Mouse (Mus musculus) Patski (cell line): ENCODE results near the gene Tmeff2. TPM values are rescaled to one million over a fixed set of nuclear protein-coding genes. Genes with fewer than 3 reads are reported as not detected.

Source experiments
- ATAC-seq: fragments of 100-300 bp; one replicate; pipeline ENCODE4 v1.8.0; 2021
- CTCF ChIA-PET: fragments of 350-600 bp; sonication (Branson Sonifier 250); formaldehyde crosslinking; loops from one replicate; lab custom pipeline; 2022; ENCODE audit warnings: inconsistent platforms; lab: Charles Lee
- POLR2A ChIA-PET: fragments of 350-600 bp; sonication (Branson Sonifier 250); formaldehyde crosslinking; loops from one replicate; lab custom pipeline; 2022; ENCODE audit warnings: antibody characterized with exemption, inconsistent platforms; lab: Charles Lee
- DNase-seq: peaks from one replicate; pipeline ENCODE4 v3.0.0-alpha.2; 2011; ENCODE audit warnings: low read depth, low spot score
- H3K27me3 ChIP-seq: fragments of 371-371 bp; one replicate; pipeline ENCODE4 v1.5.1; 2021
- CTCF ChIP-seq: fragments of 100-300 bp; IDR thresholded peaks from one replicate; pipeline ENCODE4 v1.5.1; 2021
- in situ Hi-C: fragments of 300-500 bp; cut with MboI; formaldehyde crosslinking; loops from 3 replicates; pipeline ENCODE4 v1.11.1; 2018; ENCODE audit warnings: low pct_unique_long_range_greater_than_20kb, mixed read lengths
- polyA plus RNA-seq: library from polyadenylated mRNA; unstranded; gene quantifications from one replicate; pipeline ENCODE4 v1.2.3, GENCODE M21; 2021

The Tmeff2 gene
- polyA plus RNA-seq, 1 experiment from 2014 or later = 0.12 TPM

DNA sequence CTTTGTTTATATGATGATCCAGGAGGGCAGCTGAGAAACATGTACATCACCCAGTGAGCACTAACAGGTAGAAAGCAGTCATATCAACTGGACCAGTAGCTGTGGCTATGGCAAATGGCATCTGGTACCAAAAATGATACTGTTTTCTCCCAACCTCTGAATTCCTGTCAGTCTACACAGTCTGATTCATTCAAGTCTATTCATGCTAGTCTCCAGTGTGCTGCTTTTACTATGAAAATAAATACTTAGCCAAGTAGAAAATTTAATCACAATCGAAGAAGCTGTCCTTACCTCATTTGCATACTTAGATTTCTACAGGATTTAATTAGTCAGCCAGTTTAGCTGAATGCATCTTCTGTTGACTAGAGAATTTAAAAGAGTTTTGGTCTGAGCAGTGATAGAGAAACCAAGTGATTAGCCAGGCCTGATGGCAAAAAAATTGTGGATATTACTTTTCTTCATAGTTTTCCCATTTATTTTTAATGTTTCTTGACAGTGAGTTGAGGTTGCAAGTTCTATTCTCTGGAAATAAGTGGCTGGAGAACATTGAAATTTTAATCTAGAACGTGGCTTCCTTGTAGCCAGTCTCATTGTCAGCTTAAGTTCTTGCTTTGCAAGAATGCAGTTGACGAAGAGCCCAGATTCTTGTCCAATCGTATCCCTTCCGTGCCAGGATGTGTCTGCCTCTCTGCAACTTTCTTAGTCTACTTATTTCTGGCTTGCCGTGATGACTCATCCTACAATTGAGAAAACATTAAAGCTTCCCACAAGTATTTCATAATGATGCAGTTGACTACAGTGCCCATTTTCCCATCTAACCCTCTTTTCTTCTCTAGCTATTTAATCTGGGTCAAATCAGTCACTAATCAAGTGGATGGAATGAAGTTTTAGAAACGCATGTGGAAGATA is 39.9 kb downstream of the Tmeff2 start:
- CTCF ChIA-PET = interaction anchor here (0.9 to 1.6 kb wide), 3 partner anchors 14 to 343 kb away, joined by 3 to 5 read pairs (median 3); no protein-coding TSS in a partner anchor
- TF ChIP-seq CTCF = no peak
- DNase-seq (no peak), ATAC-seq (peak; percentile 60)
- POLR2A ChIA-PET = no interaction called here
- in situ Hi-C loops = no loop called here
- peaks cover 23% of the 10 kb centered on the region for H3K27me3 ChIP-seq

DNA sequence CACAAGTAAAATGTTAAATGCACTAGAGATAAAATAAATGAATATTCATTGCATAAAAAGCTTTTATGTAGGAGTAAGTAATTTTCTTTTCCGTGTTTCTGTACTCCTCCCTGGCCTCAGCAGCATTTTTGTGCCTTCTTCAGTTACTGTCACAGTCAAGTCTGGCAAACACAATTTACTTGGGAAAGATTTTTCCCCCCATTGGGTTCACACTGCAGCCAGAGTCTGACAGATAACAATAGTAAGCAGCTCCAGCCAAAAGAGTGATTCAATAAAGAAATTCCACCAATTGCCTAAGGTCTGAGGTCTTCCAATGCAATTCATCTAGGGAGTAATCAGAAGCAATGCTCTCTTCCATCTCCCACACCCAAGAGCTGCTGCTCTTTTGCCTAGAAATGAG is 48.1 kb downstream of the Tmeff2 start:
- H3K27me3 ChIP-seq = peaks cover 46% of the 10 kb centered on the region
- CTCF ChIA-PET = interaction anchor here (1.0 to 1.2 kb wide), 2 partner anchors 648 to 651 kb away, joined by 3 read pairs; no protein-coding TSS in a partner anchor
- in situ Hi-C loops = no loop called here
- no peak for ATAC-seq
- no peak for DNase-seq
- POLR2A ChIA-PET = no interaction called here
- no peak for TF ChIP-seq CTCF

DNA sequence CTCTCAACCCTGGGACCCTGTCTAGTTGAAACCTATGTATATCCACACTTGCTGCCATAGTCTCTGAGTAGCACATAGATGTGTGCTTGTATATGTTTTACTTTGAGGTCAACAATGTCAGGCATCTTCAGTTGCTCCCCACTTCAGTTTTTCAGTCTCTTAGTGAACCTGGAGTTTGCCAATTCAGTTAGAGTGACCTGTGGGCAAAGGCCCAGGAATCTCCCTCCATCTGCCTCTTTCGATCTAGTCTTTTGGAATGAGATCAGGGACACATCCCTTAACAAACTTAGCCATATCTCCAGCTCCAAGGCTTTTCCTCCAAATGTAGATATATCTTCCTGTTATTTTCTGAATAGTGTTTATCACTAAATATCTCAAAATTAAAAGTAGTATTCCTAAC is 58.4 kb downstream of the Tmeff2 start:
- peaks cover 13% of the 10 kb centered on the region for H3K27me3 ChIP-seq
- TF ChIP-seq CTCF = no peak
- POLR2A ChIA-PET = no interaction called here
- CTCF ChIA-PET = interaction anchor here (0.9 kb wide), 1 partner anchor 374 kb away, joined by 3 read pairs; no protein-coding TSS in a partner anchor
- no peak for DNase-seq
- ATAC-seq = no peak
- in situ Hi-C loops = loop anchor here (25.0 kb wide), 1 partner anchor 503 kb away; no protein-coding TSS in a partner anchor

DNA sequence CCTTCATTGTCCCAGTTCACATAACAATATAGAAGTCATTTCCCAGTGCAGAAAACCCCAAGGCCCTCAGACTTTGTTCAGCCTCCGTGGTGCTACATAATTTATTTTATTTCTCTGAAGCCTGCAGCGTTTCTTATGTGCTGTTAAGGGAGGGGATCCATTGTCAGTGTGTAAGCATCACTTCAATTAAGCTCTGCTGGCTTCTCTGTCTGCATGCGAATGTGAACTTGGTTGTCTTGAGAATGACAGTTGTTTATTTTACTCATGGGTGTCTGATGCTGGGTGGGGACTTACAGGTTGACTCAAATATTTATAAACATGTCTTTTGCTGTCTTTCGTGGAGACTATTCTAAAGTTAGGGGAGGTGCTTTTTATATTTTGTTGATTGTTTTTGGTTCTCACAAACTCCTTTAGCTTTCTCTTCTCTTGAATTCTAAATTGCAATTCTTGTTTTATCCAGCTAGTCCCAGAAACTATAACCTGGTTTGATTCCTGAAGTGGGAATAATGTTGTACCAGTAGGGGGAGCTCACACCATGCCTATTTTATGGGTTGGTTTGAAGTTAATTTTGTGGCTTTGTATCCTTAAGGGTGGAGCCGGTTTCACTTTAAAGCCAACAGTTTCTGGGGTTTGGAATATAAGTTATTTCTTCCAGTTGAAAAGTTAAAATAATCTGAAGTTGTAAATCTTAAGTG is 61.7 kb downstream of the Tmeff2 start:
- ATAC-seq = no peak
- H3K27me3 ChIP-seq = no peaks in the 10 kb centered on the region

DNA sequence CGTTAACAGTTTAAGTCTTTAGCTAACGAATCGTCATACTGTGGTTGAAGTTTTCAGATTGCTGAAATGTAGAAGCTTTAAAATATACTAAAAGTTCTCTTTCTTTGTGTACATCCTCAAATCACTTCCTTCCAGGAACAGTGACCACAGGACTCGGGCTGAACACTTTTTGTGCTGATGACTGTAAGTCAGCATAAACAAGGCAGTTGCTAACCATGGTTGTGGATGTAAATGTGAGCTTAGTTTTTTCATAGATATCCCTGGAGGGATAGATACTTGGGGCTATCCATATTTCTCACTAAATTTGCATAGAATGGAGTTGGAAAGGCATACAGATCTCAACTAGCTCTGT is 62.2 kb downstream of the Tmeff2 start:
- ATAC-seq (no peak), DNase-seq (no peak)
- no peak for TF ChIP-seq CTCF
- H3K27me3 ChIP-seq = no peaks in the 10 kb centered on the region
- ChIA-PET CTCF (interaction anchor here (0.8 to 7.9 kb wide), 16 partner anchors 8 to 653 kb away, joined by 3 to 126 read pairs (median 4); no protein-coding TSS in a partner anchor), POLR2A (interaction anchor here (0.6 to 1.4 kb wide), 2 partner anchors 371 to 495 kb away, joined by 4 to 6 read pairs; no protein-coding TSS in a partner anchor)
- in situ Hi-C loops = loop anchor here (5.0 to 25.0 kb wide), 3 partner anchors 370 to 635 kb away; no protein-coding TSS in a partner anchor

More for the DNA sequence above, 61.7 kb downstream of the Tmeff2 start:
- POLR2A ChIA-PET = interaction anchor here (0.6 to 1.4 kb wide), 2 partner anchors 372 to 496 kb away, joined by 4 to 6 read pairs; no protein-coding TSS in a partner anchor
- TF ChIP-seq CTCF = peak; percentile 67
- CTCF ChIA-PET = interaction anchor here (0.8 to 7.9 kb wide), 16 partner anchors 8 to 654 kb away, joined by 3 to 126 read pairs (median 4); no protein-coding TSS in a partner anchor
- in situ Hi-C loops = loop anchor here (5.0 to 25.0 kb wide), 3 partner anchors 370 to 635 kb away; no protein-coding TSS in a partner anchor
- DNase-seq = peak; percentile 38

DNA sequence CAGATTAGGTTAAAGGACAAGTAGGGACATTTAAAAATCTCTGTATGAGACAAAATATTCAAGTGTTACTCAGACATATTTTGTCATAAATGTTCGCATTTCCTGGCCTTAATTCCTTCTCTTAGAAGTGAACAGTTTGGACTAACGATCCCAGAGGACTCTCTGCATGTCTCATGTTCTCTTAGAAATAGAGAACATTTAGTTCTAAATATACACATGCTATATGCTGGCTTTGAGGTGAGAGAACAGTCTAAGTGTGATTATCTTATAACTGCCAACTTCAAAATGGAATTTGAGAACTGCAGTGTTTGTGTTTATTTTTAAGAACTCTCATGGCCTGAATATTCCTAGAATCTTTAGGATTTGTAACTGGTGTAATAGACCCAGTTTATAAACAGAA is 69.2 kb downstream of the Tmeff2 start:
- no peaks in the 10 kb centered on the region for H3K27me3 ChIP-seq
- no peak for DNase-seq
- no peak for ATAC-seq
- no peak for TF ChIP-seq CTCF
- in situ Hi-C loops = loop anchor here (25.0 kb wide), 1 partner anchor 493 kb away; no protein-coding TSS in a partner anchor
- ChIA-PET POLR2A (no interaction called here), CTCF (no interaction called here)

DNA sequence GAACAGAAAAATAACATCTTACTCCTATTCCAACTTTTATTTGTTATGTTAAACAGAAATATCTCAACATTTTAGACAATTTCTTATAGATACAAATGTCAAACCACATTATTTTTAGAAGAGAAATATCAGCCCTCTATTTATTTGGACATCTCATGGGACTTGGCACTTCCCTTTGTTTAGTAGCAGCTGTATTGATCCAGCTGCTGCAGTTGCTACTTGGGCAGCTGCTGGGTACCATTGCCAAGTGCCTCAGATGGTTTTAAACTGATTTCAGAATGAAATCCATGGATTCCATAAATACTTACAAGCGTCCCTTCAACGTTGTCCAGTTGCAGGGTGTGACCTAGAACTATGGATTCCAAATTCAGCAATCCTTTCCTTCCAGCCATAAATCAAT is 70.4 kb downstream of the Tmeff2 start:
- in situ Hi-C loops = loop anchor here (25.0 kb wide), 1 partner anchor 491 kb away; no protein-coding TSS in a partner anchor
- POLR2A ChIA-PET = no interaction called here
- TF ChIP-seq CTCF = no peak
- ATAC-seq (no peak), DNase-seq (no peak)
- CTCF ChIA-PET = interaction anchor here (1.2 kb wide), 1 partner anchor 8 kb away, joined by 3 read pairs; no protein-coding TSS in a partner anchor
- H3K27me3 ChIP-seq = no peaks in the 10 kb centered on the region

DNA sequence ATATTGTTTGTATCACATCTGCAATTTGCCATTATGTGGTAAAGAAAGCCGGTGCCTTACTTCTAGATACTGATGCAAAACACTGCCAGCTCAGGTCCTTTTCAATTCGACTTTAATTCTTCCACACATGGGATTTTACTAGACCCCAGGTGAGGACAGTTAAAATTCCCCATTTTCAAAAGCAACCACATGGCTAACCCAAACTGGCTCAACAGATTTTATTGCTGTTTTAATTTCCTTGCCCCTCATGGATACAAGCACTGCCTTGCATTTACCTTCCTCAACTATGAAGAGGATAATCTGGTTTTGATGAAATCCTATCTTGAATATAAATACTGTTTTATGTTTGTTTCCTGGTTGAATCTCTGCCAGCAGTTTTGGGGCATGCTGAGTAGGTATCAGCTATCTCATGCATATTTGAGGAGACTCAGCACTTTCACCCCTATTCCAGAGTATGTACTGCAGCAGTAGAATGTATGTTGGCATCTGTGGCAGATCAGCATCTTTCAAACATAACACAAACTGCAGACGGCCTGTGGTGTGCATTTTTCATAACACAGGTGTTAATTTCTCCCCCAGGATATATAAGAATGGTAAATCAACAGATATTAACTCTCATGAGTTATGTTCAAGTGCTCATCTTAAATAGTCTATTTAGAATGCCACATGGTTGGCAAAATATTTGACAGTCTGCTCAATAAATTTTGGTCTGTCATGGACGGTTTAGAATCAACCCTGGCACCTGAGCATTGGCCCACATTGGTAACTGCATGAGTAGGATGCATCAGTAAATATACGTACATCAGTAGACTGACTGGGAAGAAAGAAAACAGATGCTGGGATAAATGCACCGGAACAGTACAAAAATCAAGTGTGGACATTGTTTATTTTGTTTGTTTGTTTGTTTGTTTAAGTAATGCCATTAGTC is 72.3 kb downstream of the Tmeff2 start:
- no peak for TF ChIP-seq CTCF
- in situ Hi-C loops = loop anchor here (25.0 kb wide), 1 partner anchor 490 kb away; no protein-coding TSS in a partner anchor
- POLR2A ChIA-PET = interaction anchor here (0.6 kb wide), 3 partner anchors 160 to 1885 kb away, joined by 3 to 4 read pairs (median 3); no protein-coding TSS in a partner anchor
- H3K27me3 ChIP-seq = peaks cover 8% of the 10 kb centered on the region
- ATAC-seq = no peak
- DNase-seq = no peak
- CTCF ChIA-PET = interaction anchor here (0.8 to 1.5 kb wide), 2 partner anchors 10 to 13 kb away, joined by 3 to 4 read pairs; no protein-coding TSS in a partner anchor

DNA sequence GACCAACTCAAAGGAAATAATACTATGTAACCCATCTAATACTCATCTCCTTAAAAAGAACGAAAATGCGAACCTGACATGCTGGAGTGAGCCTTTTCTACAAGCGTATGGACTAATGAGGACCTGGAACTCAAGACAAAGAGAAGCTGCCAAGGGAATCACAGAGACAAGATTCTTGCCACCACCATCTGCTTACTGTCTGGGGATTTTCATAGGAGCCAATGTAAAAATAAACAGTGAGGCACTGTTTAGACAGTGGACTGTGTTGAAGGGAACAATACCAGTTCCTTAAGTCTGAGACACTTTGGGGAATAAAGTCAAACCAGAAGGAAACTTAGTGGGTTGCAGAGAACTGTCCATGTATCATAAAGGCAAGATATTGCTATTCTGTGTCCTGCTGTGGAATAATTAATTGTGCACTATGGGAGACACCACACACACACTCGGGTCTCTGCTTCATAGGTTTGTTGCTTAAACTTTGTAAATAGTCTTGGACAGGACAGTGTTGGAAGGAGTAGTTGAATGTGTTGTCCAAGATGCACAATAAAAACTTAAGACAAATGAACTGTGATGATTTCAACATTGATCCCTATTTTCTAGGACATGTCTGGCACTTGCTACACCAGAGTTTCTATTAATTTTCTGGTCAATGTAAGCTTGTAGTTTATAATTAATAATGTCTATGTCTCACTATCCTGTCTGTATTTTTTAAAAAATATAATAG is 79.1 kb downstream of the Tmeff2 start:
- no peak for DNase-seq
- peaks cover 8% of the 10 kb centered on the region for H3K27me3 ChIP-seq
- POLR2A ChIA-PET = no interaction called here
- CTCF ChIA-PET = interaction anchor here (1.2 kb wide), 1 partner anchor 56 kb away, joined by 3 read pairs; no protein-coding TSS in a partner anchor
- in situ Hi-C loops = no loop called here
- no peak for TF ChIP-seq CTCF
- ATAC-seq = no peak
